Comparison of ENCODE assay signal across 11 mouse cellular contexts in genomic region chr13:60682714-60683695, GRCm38 (mm10).
DNase-seq lines count a peak whose midpoint lies in the region; ATAC-seq and TF ChIP-seq lines count a peak whose summit lies in the region.
"Had no signal": no experiment of that assay in that cellular context is flagged by ENCODE, and none has a peak within 500 bp of the region (broad histone marks: within the 10 kb centered on the region; RNA-seq: fewer than 3 reads in every experiment).

No protein-coding gene starts in this region.

- TF ChIP-seq CTCF in heart, adult 2 months (IDR thresholded peaks at IDR 0.05), result peak; percentile 29; the same call in 1 of the 2 replicates
- peak; percentile 21; the same call in 1 of the 2 replicates for TF ChIP-seq CTCF in liver, postnatal 0 days (IDR thresholded peaks at IDR 0.05; ENCODE audit: low read depth)

- 63% methylated on average over 15 of the region's 15 CpGs for WGBS in heart, adult 2 months
- 72% methylated on average over 15 of the region's 15 CpGs for WGBS in heart, embryonic 11.5 days (ENCODE audit: insufficient replicate concordance)
- 60% methylated on average over 15 of the region's 15 CpGs for WGBS in liver, postnatal 0 days (ENCODE audit: insufficient replicate concordance)

- no peak overlapping the region for H3K27ac ChIP-seq in heart, adult 2 months
- H3K27ac ChIP-seq in heart, embryonic 11.5 days (ENCODE audit: low read depth, low read length), result no peak overlapping the region
- H3K27ac ChIP-seq in liver, postnatal 0 days (ENCODE audit: low read depth), result peak overlapping the region; percentile 69
- H3K27ac ChIP-seq: liver, embryonic 15.5 days; stomach, embryonic 15.5 days had no signal

- ATAC-seq in heart, embryonic 11.5 days (replicated peaks; ENCODE audit: insufficient number of reproducible peaks, low FRiP score, low TSS enrichment), result no peak
- ATAC-seq in liver, postnatal 0 days, result peak; percentile 36
- ATAC-seq in granulocyte monocyte progenitor cell, adult 5-6 weeks (replicated peaks; ENCODE audit: poor library complexity, severe bottlenecking), result peak; percentile 15; the same call in 1 of the 2 replicates
- ATAC-seq: forebrain, embryonic 16.5 days had no signal

- no peak for TF ChIP-seq EP300 in heart, adult 2 months (IDR thresholded peaks at IDR 0.05; ENCODE audit: insufficient read depth, low read depth, low read length)
- 0 out of 2 replicates have a peak, but pooled peaks have one; percentile 30 for TF ChIP-seq EP300 in liver, postnatal 0 days (IDR thresholded peaks at IDR 0.05; ENCODE audit: low read depth)

- no peaks in the 10 kb centered on the region for H3K36me3 ChIP-seq in heart, adult 2 months (ENCODE audit: control insufficient read depth, insufficient read depth, low read length)
- no peaks in the 10 kb centered on the region for H3K36me3 ChIP-seq in heart, embryonic 11.5 days (ENCODE audit: control insufficient read depth, insufficient read depth, low read length)
- no peaks in the 10 kb centered on the region; the same call in 1 of the 2 replicates for H3K36me3 ChIP-seq in liver, postnatal 0 days (replicated peaks; ENCODE audit: insufficient read depth, low read length)
- H3K36me3 ChIP-seq: stomach, embryonic 15.5 days had no signal

- no peaks in the 10 kb centered on the region for H3K27me3 ChIP-seq in heart, adult 2 months (ENCODE audit: control insufficient read depth, insufficient read depth, low read length)
- no peaks in the 10 kb centered on the region for H3K27me3 ChIP-seq in heart, embryonic 11.5 days (ENCODE audit: control insufficient read depth, insufficient read depth, low read length)
- no peaks in the 10 kb centered on the region for H3K27me3 ChIP-seq in liver, postnatal 0 days (ENCODE audit: insufficient read depth, low read length)
- H3K27me3 ChIP-seq: liver, embryonic 15.5 days; stomach, embryonic 15.5 days had no signal

- intact Hi-C loops in heart, adult 2 months (cut with DNase I), result no loop called here

- H3K4me1 ChIP-seq in heart, adult 2 months (ENCODE audit: control insufficient read depth, insufficient read depth, low read length), result peaks cover 16% of the 10 kb centered on the region
- H3K4me1 ChIP-seq in heart, embryonic 11.5 days (ENCODE audit: control insufficient read depth, insufficient read depth, low read length), result peaks cover 28% of the 10 kb centered on the region
- H3K4me1 ChIP-seq in liver, postnatal 0 days (ENCODE audit: insufficient read depth), result peaks cover 42% of the 10 kb centered on the region

- no peaks in the 10 kb centered on the region for H3K9me3 ChIP-seq in heart, embryonic 11.5 days (replicated peaks; ENCODE audit: control insufficient read depth, low read length)
- 0 out of 2 replicates have a peak, but pooled peaks cover 2% of the 10 kb centered on the region for H3K9me3 ChIP-seq in liver, postnatal 0 days (ENCODE audit: low read length)
- H3K9me3 ChIP-seq: liver, embryonic 15.5 days; stomach, embryonic 15.5 days had no signal

- DNase-seq in heart, adult 2 months, result no peak
- DNase-seq in liver, postnatal 0 days, result no peak
- no peak for DNase-seq in liver
- DNase-seq in retina, postnatal 1 day, result peak; percentile 41
- DNase-seq in frontal cortex, postnatal 25 days (ENCODE audit: low spot score in 2 of 2), result no peak
- DNase-seq in layer of hippocampus, postnatal 36 days, result no peak

- no peak overlapping the region for H3K4me3 ChIP-seq in heart, adult 2 months
- no peak overlapping the region for H3K4me3 ChIP-seq in heart, embryonic 11.5 days (ENCODE audit: low read depth, low read length)
- H3K4me3 ChIP-seq in liver, postnatal 0 days (ENCODE audit: low read depth, low read length), result no peak overlapping the region
- H3K4me3 ChIP-seq: liver, embryonic 15.5 days; stomach, embryonic 15.5 days had no signal

- TF ChIP-seq POLR2A in heart, adult 2 months (IDR thresholded peaks at IDR 0.05; ENCODE audit: insufficient read depth, low read depth, low read length), result no peak

- H3K4me2 ChIP-seq in heart, embryonic 11.5 days, result no peak overlapping the region
- H3K4me2 ChIP-seq in liver, postnatal 0 days (ENCODE audit: low read depth, low read length), result no peak overlapping the region
- H3K4me2 ChIP-seq: liver, embryonic 15.5 days; stomach, embryonic 15.5 days had no signal

- no peak overlapping the region for H3K9ac ChIP-seq in heart, adult 2 months (ENCODE audit: low read depth, low read length)
- no peak overlapping the region for H3K9ac ChIP-seq in heart, embryonic 11.5 days (ENCODE audit: low read depth, low read length)
- no peak overlapping the region for H3K9ac ChIP-seq in liver, postnatal 0 days (replicated peaks)
- H3K9ac ChIP-seq: liver, embryonic 15.5 days; stomach, embryonic 15.5 days had no signal

- H3K79me2 ChIP-seq in heart, adult 2 months (replicated peaks; ENCODE audit: control insufficient read depth, insufficient read depth, low read length), result no peaks in the 10 kb centered on the region
